Mouse (Mus musculus) ES-E14 (cell line): ENCODE results near the gene Trp53i11. TPM values are rescaled to one million over a fixed set of nuclear protein-coding genes. Genes with fewer than 3 reads are reported as not detected.

Experiments used
- DNase-seq: peaks from one replicate; pipeline ENCODE4 v3.0.0-alpha.2; 2013; ENCODE audit warnings: low read depth, low spot score
- H3K27ac ChIP-seq: 2 replicates; pipeline ENCODE4 v1.5.1; 2012; ENCODE audit warnings: low read depth, mild to moderate bottlenecking, low read length, moderate library complexity, mixed read lengths; ENCODE audit not compliant: poor library complexity, insufficient read depth, severe bottlenecking
- H3K36me3 ChIP-seq: 2 replicates; pipeline ENCODE4 v1.6.1; 2012; ENCODE audit warnings: mild to moderate bottlenecking, low read length, moderate library complexity, mixed read lengths; ENCODE audit not compliant: control insufficient read depth, poor library complexity, insufficient read depth, severe bottlenecking
- H3K4me1 ChIP-seq, 2 experiments: fragments of 150-350 bp in 1 of 2; sonication (generic) in 1 of 2; 2 replicates each; pipeline ENCODE4 v1.6.1; 2012; ENCODE audit warnings: low read length in 2 of 2, mild to moderate bottlenecking in 1 of 2, mixed read lengths in 1 of 2; ENCODE audit not compliant: control insufficient read depth in 2 of 2, insufficient read depth in 2 of 2, poor library complexity in 1 of 2
- H3K4me3 ChIP-seq, 2 experiments: fragments of 150-350 bp in 1 of 2; sonication (generic) in 1 of 2; 2 replicates each; pipeline ENCODE4 v1.5.1; 2012; ENCODE audit warnings: low read length in 2 of 2, low read depth in 1 of 2, mild to moderate bottlenecking in 1 of 2, mixed read lengths in 1 of 2; ENCODE audit not compliant: insufficient read depth in 1 of 2, poor library complexity in 1 of 2, severe bottlenecking in 1 of 2
- H3K9ac ChIP-seq: 2 replicates; pipeline ENCODE4 v1.6.1; 2012; ENCODE audit warnings: low read depth, mild to moderate bottlenecking, low read length, mixed read lengths; ENCODE audit not compliant: poor library complexity, insufficient read depth, severe bottlenecking
- H3K9me3 ChIP-seq: fragments of 150-350 bp; sonication (generic); 2 replicates; pipeline ENCODE4 v1.6.1; 2012; ENCODE audit warnings: low read depth, mild to moderate bottlenecking, low read length; ENCODE audit not compliant: control insufficient read depth, insufficient read depth
- CHD2 ChIP-seq: IDR thresholded peaks from 2 replicates; pipeline ENCODE4 v1.6.1; 2014; ENCODE audit warnings: mild to moderate bottlenecking, low read depth, low read length, inconsistent platforms
- HCFC1 ChIP-seq: IDR thresholded peaks from 2 replicates; pipeline ENCODE4 v1.6.1; 2012; ENCODE audit warnings: low read length, inconsistent platforms, borderline replicate concordance; ENCODE audit not compliant: insufficient read depth
- MAFK ChIP-seq: IDR thresholded peaks from 2 replicates; pipeline ENCODE4 v1.6.1; 2014; ENCODE audit warnings: mild to moderate bottlenecking, low read depth, low read length, inconsistent platforms; ENCODE audit not compliant: insufficient read depth
- ZC3H11A ChIP-seq: IDR thresholded peaks from 2 replicates; pipeline ENCODE4 v1.6.1; 2012; ENCODE audit warnings: low read depth, mild to moderate bottlenecking, inconsistent platforms, low read length, borderline replicate concordance
- ZNF384 ChIP-seq: IDR thresholded peaks from 2 replicates; pipeline ENCODE4 v1.6.1; 2012; ENCODE audit warnings: low read depth, low read length, inconsistent platforms
- in situ Hi-C, 2 experiments: fragments of 600-800 bp; cut with MboI; formaldehyde crosslinking; loops; one replicate each; pipeline ENCODE4 v1.15.1; 2025; ENCODE audit warnings: low sequenced_read_pairs in 2 of 2, inconsistent platforms in 1 of 2; ENCODE audit not compliant: unreplicated experiment in 2 of 2
- total RNA-seq: library from RNA; depleted of rRNA; stranded (reverse); fragments of 300-350 nt; gene quantifications from 2 replicates; pipeline ENCODE4 v1.2.3, GENCODE M21; 2012

The Trp53i11 gene
- total RNA-seq, 1 experiment = 21.7 TPM

GRCm38 (mm10) chr2:93190771-93191487 lies 3.6 kb downstream of the Trp53i11 start:
- Histone ChIP-seq H3K9ac (no peak overlapping the region), H3K36me3 (no peaks in the 10 kb centered on the region), H3K4me3 (peak overlapping the region; percentile 9 to 44; a peak in 2 of 4 replicates), H3K27ac (no peak overlapping the region; the same call in 1 of the 2 replicates), H3K9me3 (no peaks in the 10 kb centered on the region), H3K4me1 (peaks cover 10 to 39% of the 10 kb centered on the region in 2 experiments)
- in situ Hi-C loops = no loop called here
- TF ChIP-seq MAFK (no peak), ZNF384 (peak; percentile 72; the same call in 1 of the 2 replicates)
- no peak for DNase-seq

- no peak for DNase-seq
- Histone ChIP-seq H3K9ac (no peak overlapping the region), H3K36me3 (no peaks in the 10 kb centered on the region), H3K27ac (no peak overlapping the region; the same call in 1 of the 2 replicates), H3K4me1 (peaks cover 10 to 37% of the 10 kb centered on the region in 2 experiments), H3K4me3 (peak overlapping the region in 1 of 2 experiments; percentile 44; a peak in 1 of 4 replicates), H3K9me3 (no peaks in the 10 kb centered on the region)
- in situ Hi-C loops = no loop called here
- TF ChIP-seq HCFC1 (no peak), MAFK (no peak), ZC3H11A (no peak), ZNF384 (no peak), CHD2 (no peak)
Observed at GRCm38 (mm10) chr2:93191488-93192181, 4.3 kb downstream of the Trp53i11 start.

- Histone ChIP-seq H3K9me3 (no peaks in the 10 kb centered on the region), H3K4me1 (peaks cover 10 to 37% of the 10 kb centered on the region in 2 experiments), H3K27ac (no peak overlapping the region), H3K9ac (no peak overlapping the region), H3K36me3 (no peaks in the 10 kb centered on the region), H3K4me3 (no peak overlapping the region)
- in situ Hi-C loops = no loop called here
- no peak for TF ChIP-seq MAFK
- no peak for TF ChIP-seq ZC3H11A
- TF ChIP-seq ZNF384 = no peak
- no peak for TF ChIP-seq HCFC1
- TF ChIP-seq CHD2 = no peak
- DNase-seq = no peak
Observed at GRCm38 (mm10) chr2:93192182-93192560, 4.8 kb downstream of the Trp53i11 start.

DNA sequence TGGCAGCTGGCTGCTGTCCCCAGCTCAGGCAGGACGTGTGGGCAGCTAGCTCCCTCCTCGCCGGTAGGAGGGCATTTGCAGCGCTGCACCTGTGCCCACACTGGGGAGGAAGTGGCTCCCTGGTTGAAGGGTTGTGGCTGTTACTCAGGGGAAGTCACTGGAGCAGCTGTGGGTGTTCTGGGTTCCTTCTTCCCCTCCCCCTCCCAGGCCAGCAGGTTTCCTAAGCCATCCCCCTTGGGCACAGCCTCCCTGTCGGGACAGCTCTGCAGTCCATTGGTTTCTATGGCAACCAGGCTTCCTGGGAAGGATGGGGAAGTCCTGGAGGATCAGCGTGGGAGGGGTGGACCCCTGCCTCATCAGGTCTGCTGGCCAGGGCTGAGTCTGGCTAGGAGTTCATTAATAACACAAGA lies 5.3 kb downstream of the Trp53i11 start:
- no peak for DNase-seq

More for the DNA sequence above, 5.3 kb downstream of the Trp53i11 start:
- in situ Hi-C loops = no loop called here
- no peak for TF ChIP-seq HCFC1
- TF ChIP-seq CHD2 = no peak
- no peak for TF ChIP-seq MAFK
- TF ChIP-seq ZNF384 = no peak
- no peak for TF ChIP-seq ZC3H11A
- Histone ChIP-seq H3K9me3 (no peaks in the 10 kb centered on the region), H3K27ac (no peak overlapping the region), H3K36me3 (no peaks in the 10 kb centered on the region), H3K9ac (no peak overlapping the region), H3K4me3 (no peak overlapping the region), H3K4me1 (peaks cover 10 to 37% of the 10 kb centered on the region in 2 experiments)
